Mouse (Mus musculus): ENCODE data around the gene Gm49361. TPM values are rescaled to one million over a fixed set of nuclear protein-coding genes. Genes with fewer than 3 reads are reported as not detected.
"Not testable (repeated sequence)": the region's sequence is repeated elsewhere in the genome, so short reads cannot be mapped to it uniquely, and the experiment has no call there.

Gm49361 gene
- total RNA-seq, 2 experiments from 2014 or later, result not detected

DNA sequence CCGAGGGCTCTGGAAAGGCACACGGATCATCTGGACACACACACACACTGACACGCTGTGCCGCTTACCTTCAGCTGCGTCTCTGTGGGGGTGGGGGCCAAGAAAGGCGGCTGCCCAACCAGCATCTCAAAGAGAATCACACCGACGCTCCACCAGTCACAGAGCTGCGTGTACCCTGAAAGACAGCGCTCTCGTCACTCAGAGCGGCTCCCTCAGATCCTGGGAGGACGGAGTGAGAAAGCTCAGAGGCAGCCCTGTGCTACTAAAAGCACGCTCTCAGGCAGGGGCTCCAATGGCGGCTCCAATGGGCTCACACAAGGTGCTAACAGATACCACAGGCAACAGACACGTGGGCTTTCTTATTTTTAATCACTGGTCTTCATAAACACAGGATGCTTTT is 51.7 kb downstream of the Gm49361 start:
- ATAC-seq (replicated peaks; ENCODE audit: poor library complexity, severe bottlenecking), result no peak

DNA sequence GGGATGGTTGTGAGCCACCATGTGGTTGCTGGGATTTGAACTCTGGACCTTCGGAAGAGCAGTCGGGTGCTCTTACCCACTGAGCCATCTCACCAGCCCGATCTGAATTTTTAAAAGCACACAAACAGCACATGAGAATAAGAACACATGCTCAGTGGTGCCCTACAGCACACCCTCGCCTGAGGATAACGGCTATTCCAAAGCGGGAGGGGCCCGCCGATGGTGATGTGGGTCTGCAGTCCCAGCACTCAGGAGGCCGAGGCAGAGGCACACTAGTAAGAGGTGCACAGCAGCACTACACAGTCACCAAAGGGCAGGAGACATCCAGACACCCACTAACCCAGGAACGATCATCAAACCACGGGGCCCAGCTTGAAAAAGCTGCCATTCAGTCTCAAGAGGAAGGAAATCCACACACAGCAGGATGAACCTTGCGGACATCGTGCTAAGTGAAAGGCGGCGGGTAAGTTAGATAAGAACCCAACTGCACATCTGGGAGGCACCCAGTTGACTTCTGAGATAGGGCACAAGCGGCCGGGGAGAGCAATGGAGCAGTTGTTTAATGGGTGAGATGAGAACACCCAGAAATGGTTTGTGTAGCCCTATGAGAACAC is 53.3 kb downstream of the Gm49361 start:
- ATAC-seq (replicated peaks; ENCODE audit: poor library complexity, severe bottlenecking), result no peak

DNA sequence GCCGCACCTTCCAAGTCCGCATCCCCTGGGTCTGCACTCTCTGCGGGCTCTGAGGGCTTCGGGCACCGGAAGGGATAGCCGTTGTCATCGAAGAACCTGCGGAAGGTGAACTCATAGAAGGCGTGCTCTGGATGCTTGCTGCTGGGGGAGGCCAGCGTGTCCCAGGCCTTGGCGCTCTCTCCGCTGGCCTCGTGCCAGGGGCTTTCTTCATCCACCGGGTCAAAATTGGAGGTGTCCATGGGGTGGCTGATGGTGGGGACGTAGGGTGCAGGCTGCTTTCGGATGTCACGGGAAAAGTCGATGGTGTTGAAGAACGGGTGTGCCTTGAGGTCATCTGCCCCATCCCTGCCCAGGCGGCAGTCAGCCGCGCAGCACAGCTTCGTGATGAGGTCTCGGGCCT is 54.6 kb downstream of the Gm49361 start:
- no peak for ATAC-seq (replicated peaks; ENCODE audit: poor library complexity, severe bottlenecking)

DNA sequence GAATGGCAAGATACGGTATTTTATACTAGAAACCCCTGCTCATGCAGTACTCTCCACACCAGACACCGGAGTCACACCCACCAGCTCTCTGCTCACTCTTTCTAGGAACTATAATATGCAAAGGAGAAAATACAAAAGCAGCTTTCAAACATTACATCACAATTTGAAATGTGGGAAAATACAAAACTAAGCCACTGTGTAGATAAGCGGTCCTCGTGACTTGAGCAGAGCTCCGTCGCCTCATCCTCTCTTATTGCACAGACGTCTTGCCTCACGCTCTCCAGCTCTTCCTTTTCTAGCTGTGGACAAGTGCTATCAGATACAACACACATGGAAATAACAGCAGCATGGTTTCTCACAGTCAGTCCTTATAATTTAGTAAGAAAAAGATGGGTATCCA is 55.2 kb downstream of the Gm49361 start:
- no peak for ATAC-seq (replicated peaks; ENCODE audit: poor library complexity, severe bottlenecking)

DNA sequence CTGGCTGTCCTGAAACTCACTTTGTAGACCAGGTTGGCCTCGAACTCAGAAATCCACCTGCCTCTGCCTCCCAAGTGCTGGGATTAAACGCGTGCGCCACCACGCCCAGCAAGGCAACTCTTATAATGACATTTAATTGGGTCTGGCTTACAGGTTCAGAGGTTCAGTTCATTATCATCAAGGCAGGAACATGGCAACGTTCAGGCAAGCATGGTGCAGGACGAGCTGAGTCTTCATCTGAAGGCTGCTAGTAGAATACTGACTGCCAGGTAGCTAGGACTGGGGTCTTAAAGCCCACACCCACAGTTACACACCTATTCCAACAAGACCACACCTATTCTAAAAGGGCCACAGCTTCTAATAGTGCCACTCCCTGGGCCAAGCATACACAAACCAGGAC is 57.8 kb downstream of the Gm49361 start:
- not testable (repeated sequence) for ATAC-seq (replicated peaks; ENCODE audit: poor library complexity, severe bottlenecking)

DNA sequence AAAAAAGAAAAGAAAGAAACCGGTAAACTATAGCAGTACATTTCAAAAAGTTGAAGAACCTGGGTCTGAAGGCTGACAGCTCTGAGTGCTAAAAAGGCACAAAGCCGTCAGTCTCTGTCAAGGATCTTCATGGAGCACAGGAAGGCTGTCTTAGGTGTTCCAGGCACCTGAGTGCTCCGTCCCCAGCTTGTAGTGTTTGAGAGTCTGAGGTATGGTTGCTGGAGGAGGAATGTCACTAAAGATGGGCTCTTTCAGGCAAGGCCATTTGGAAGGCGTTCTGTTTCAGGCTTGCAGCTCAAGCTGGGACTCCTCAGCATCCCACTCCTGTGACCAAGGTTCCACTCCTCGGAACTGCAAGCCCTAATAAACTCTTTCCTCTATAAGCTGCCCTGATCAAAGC is 58.5 kb downstream of the Gm49361 start:
- ATAC-seq (replicated peaks; ENCODE audit: poor library complexity, severe bottlenecking), result no peak

DNA sequence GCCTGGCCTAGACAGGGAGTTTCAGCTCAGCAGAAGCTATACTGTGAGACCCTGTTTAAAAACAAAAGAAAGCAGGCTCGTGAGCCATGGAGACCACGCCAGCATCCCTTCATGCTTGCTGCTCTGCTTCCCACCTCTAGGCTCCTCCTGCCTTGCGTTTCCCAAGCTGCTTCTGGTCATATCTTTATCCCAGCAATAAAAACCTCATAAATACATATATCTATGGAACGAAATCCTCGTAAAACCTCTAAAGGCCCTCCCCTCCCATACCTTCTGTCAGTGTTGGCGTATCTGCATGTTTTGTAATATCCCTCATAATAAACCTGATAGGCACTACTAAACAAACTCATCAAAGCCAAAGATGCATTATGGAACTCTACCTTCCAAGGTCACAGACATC is 59.3 kb downstream of the Gm49361 start:
- no peak for ATAC-seq (replicated peaks; ENCODE audit: poor library complexity, severe bottlenecking)

DNA sequence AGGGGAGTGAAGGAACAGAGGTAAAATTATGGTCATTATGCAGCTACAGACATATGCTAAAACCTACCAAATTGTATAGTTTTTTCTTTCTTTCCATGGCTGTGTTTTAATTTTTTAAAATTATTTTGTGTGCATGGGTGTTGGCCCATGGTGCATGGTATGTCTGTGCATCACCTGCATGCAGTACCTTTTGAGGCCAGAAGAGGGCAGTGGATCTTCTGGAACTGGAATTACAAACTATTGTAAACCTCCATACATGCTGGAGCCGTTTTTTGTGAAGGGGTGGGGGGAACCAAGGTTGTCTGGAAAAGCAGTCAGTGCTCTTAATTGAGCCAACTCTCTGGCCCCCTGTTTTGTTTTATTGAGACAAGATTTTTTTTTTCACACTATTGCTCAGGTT is 61.3 kb downstream of the Gm49361 start:
- peak; percentile 71 for ATAC-seq (replicated peaks; ENCODE audit: poor library complexity, severe bottlenecking)

DNA sequence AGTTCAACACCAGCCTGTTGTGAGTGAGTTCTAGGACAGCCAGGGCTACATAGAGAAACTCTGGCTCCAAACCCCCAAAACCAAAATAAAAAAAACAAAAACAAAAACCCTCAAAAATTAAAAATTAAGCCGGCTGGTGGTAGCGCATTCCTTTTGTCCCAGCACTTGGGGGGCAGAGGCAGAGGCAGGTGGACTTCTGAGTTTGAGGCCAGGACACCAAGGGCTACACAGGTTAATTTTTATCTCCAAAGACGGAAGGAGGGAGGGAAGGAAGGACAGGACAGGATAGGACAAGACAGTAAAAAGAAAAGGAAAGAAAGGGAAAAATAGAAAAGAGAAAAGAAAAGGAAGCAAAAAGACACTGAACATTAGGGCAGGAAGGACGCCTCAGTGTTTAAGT is 63.2 kb downstream of the Gm49361 start:
- ATAC-seq (replicated peaks; ENCODE audit: poor library complexity, severe bottlenecking), result no peak

DNA sequence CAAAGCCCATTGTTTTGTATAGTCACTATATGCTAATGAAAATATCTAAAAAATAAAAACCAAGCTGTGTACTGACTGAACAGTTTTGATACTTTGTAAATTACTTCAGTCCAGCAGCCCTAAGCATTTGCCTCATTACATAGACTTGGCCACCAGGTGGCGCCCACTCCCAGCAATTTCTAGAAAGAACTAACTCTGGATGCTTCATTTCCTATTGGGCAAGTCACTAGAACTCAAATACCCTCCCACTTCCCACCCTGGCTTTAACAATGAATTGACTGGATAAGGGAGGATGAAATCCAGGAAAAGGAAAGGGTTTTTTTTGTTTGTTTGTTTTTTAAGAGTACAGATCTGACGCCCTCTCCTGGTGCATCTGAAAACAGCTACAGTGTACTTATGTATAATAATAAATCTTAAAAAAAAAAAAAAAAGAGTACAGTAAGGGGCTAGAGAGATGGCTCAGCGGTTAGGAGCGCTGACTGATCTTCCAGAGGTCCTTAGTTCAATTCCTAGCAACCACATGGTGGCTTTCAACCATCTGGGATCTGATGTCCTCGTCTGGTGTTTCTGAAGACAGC is 65.9 kb downstream of the Gm49361 start:
- peak; percentile 95 for ATAC-seq (replicated peaks; ENCODE audit: poor library complexity, severe bottlenecking)

DNA sequence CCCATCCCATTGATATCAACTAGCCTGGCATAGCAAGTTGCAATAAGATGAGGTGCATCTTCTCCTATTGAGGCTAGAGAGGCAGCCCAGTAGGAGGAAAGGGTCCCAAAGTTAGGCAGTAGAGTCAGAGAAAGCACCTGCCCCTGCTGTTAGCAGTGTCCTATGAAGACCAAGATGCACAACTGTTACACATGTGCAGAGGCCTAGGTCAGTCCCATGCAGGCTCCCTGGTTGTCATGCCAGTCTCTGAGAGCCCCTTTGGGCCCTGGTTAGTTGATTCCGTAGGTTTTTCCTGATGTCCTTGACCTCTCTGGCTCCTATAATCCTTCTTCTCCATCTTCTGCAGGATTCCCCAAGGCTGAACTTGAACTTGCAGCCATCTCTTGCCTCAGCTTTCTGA is 66.4 kb downstream of the Gm49361 start:
- ATAC-seq (replicated peaks; ENCODE audit: poor library complexity, severe bottlenecking), result no peak

DNA sequence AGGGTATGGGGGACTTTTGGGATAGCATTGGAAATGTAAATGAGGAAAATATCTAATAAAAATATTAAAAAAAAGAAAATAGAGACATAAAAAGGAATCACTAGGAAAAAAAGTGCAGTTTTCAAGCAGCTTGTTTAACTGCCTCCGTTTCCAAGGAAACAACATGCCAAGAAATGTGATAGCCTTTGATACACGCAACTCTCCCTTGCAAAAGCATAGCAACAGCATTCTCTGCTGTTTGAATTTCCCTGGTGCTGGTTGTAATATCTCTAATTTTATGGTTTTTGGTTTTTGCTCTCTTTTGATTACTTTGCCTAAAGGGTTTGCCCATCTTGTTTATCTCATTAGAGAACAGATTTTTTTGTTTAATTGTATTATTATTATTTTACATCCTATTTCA is 70.4 kb downstream of the Gm49361 start:
- ATAC-seq (replicated peaks; ENCODE audit: poor library complexity, severe bottlenecking), result no peak

DNA sequence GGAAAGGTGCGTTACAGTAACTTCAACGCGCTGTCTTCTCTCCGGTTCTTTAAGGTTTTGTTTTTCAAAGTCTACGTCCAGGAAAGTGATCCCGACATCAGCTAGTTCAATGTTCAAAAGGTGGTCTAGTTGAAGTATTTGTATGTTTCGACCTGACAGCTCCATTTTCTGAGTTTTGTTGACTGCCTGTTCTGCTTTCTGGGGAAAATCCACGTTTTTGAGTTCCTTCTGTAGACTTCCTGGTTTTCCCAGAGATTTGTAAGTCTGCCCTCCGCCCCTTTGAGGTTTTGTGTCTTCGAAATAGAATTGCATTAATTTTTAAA is 80.3 kb downstream of the Gm49361 start:
- no peak for ATAC-seq (replicated peaks; ENCODE audit: poor library complexity, severe bottlenecking)

DNA sequence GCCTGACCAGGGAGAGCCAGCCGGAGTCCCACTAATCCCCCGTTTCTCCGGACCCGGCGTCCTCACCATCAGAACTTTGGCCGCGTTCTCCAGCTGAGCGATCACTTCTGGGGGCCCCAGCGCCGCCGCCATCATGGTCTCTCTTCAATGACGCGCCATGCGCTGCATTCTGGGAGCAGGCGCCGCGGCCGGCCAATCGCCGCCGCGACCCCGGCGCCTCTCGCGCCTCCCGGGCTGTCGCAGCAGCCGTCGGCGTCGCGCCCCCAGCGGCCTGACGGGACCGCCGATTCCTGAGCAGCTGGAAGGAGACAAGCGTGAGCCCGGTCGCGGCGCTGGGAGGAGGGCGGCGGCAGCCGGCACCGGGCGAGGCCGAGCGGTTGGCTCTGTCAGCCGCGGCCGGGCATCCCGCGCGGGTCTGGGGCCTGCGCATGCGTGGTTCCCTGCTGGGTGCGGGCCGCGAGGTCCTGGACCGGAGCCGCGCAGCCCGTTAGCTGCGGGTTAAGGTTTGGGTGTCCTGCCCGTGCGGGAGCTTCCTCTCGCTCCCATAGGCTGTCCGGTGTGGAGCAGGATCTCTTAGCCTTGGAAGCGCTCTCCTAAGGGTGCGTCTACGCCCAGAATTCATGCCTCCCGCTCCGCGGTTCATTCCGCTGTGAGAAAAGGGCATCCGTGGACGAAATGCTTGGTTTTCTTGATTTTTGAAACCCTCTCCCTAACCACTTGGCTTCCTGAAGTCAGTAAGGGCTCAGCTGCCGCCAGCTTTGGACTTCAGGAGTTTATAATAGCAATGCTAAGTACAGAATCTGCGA is 80.9 kb downstream of the Gm49361 start, which contains the start of gene Xpo4:
Xpo4 (minus strand) TSS at position 609 of the 806 bp plus-strand sequence.
- ATAC-seq (replicated peaks; ENCODE audit: poor library complexity, severe bottlenecking), result peak; percentile 87

DNA sequence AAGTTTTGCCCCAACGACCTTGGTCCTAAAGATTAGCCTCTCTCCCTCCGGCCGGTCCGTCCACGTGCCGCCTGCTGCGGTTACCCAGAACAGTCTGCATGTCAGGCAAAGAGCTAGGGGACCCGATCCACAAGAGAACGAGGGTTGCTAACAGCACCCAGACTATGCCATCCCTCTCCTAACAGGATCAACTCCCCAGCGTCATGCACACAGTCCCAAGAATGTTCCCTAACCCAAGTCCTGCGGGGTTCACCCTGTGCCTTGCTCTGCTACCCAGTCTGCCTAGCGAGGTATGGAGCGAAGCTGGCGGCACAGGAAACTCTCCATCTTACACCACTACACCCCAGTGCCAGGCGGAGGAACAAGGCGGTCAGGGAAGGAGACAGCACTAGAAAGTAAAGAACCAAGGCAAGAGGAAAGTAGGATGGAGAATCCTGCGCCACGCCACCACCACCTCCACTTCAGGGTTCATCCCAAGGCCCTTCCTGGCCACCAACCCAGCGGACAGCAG is 81.5 kb downstream of the Gm49361 start:
- ATAC-seq (replicated peaks; ENCODE audit: poor library complexity, severe bottlenecking), result peak; percentile 46

DNA sequence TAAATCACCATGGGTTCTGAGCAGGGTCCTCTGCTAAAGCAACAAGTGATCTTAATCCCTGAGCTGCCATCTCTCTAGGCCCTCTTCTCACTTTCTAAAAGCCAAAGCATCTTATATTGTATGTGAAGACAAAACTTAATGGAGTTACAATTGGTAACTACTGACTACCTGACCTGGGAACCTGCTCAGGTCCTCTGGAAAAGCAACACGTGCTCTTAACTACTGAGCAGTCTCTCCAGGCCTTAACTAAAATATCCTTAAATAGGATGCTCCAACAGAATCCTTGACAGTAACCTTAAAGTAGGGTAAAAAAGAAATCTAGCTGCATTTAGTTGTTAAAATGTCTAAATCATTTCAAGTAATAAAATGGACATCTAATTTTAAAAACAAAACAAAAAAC is 82.3 kb downstream of the Gm49361 start:
- ATAC-seq (replicated peaks; ENCODE audit: poor library complexity, severe bottlenecking), result no peak

DNA sequence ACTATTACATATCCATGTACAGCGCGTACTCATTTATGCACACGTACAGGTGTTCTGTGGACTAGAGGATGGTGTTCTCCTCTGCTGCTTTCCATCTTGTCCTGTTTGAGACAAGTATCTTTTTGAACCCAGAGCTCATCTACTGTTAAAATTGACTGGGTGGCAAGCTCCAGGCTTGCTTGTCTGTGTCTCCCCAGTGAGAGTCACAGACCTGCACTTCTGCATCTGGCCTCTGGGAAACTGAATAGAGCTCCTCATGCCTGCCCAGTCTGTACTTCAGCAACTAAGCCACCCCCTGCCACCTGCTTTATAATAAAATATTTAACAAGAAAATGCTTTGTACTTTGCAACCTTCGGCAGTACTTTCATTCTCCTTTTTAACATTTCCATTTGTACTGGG is 87.6 kb downstream of the Gm49361 start:
- peak; percentile 66 for ATAC-seq (replicated peaks; ENCODE audit: poor library complexity, severe bottlenecking)

DNA sequence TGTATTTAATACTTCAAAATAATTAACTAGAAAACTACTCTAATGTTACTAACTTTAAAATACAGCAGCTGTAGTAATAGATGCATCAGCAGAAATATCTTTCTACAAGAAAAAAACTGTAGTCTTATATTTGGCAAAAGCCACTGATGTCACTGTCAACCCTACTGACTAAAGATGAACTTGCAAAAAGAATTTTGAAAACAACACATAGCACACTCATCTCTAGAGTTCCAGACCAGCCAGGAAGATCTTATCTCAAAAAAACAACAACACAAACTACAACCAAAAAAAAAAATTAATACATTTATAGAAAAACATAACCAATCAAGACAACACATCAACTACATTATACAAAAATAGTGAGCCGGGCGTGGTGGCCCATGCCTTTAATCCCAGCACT is 88.4 kb downstream of the Gm49361 start:
- ATAC-seq (replicated peaks; ENCODE audit: poor library complexity, severe bottlenecking), result no peak

DNA sequence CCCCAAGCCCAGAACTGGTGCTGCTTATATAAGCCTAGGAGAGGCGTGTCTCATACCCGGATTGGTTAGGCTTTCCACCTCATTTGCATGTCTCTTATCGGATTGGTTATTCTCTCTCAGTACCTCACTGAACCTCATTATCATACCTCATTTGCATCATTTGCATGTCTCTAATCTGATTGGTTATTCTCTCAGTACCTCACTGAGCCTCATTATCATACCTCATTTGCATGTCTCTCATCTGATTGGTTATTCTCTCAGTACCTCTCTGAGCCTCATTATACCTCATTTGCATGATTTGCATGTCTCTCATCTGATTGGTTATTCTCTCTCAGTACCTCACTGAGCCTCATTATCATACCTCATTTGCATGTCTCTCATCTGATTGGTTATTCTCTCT is 89.4 kb downstream of the Gm49361 start:
- ATAC-seq (replicated peaks; ENCODE audit: poor library complexity, severe bottlenecking), result not testable (repeated sequence)

DNA sequence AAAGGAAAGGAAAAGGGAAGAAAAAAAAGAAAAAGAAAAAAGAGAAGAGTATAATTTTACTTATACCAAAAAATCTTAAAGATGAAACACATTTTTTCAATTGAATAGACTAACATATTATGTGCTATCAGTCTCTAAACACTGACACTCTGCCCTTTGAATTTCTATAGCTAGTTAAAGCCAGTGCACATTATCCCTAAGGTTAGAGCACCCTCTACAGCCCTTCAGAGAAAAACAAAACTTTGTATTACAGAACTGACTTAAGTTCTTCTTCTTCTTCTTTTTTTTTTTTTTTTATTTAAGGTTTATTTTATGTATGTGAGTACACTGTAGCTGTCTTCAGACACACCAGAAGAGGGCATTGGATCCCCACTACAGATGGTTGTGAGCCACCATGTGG is 96.4 kb downstream of the Gm49361 start:
- no peak for ATAC-seq (replicated peaks; ENCODE audit: poor library complexity, severe bottlenecking)

DNA sequence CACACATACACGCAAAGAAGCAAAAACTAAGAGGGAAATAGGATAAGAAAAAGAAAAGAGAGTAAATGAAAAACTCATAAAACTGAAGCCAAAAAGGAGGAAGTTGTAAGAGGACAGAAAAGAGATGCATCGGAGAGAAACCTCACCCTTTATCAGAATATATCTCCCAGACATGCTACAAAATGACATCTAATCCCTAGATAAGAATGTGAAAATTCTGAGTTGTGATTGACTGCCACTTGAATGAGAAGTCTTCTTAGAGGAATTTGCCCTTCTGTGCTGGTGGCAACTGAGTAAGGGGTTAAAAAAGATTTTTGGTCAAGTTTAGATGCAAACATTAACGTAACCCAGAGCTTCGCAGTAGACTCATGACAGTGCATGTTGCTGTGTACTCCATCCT is 99.7 kb downstream of the Gm49361 start:
- no peak for ATAC-seq (replicated peaks; ENCODE audit: poor library complexity, severe bottlenecking)

DNA sequence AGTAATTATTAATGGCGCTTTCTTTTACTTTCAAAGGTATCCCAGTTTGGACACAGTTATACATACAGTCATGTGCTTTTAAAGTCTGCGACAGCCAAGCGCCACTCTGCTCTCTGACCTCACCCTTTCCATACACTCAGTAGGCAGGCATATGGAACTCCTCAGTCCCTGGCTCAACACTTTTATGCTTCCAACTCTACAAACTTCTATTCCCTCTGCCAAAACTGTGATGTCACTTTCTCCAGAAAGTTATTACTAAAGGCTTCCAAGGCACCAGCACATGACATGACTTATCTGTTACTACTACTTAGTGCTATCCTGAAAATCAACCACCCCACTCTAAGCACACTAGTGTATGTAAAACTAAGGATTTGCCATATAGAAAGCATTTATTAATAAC is 106.8 kb downstream of the Gm49361 start:
- ATAC-seq (replicated peaks; ENCODE audit: poor library complexity, severe bottlenecking), result no peak
